Mouse (Mus musculus): ENCODE measurements around the gene Ddx19b. TPM values are rescaled to one million over a fixed set of nuclear protein-coding genes. Genes with fewer than 3 reads are reported as not detected.

Gene Ddx19b
- polyA plus RNA-seq, 1 experiment from 2014 or later = 4.4 TPM

DNA sequence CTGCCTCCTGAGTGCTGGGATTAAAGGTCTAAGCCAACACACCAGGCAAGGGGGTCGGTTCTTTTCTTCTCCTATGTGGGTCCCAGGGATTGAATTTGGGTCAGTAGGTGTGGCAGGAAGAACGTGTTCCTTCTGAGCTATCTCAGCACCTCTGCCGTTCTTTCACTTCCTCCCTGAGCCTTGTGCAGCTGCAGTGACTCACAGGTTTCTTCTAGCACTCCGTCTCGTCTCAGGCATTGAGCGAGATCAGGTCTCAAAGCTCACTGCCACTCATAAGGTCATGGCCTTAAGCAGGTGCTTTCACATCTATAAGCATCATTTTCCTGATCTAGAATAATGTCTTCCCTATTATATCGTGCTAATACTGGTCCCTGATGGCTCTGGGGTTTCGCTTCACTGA lies 76.8 kb downstream of the Ddx19b start:
- H3K4me2 ChIP-seq (ENCODE audit: low read length) = no peak overlapping the region
- no peak for TF ChIP-seq CTCF (IDR thresholded peaks at IDR 0.05; ENCODE audit: low read depth)
- 63% methylated on average over 8 of the region's 8 CpGs for WGBS
- no peak overlapping the region for H3K27ac ChIP-seq
- peaks cover 18% of the 10 kb centered on the region for H3K36me3 ChIP-seq (ENCODE audit: insufficient read depth, low read length)
- H3K27me3 ChIP-seq (ENCODE audit: insufficient read depth, low read length) = no peaks in the 10 kb centered on the region
- no peak overlapping the region for H3K4me3 ChIP-seq (replicated peaks; ENCODE audit: low read depth, low read length)
- no peak for ATAC-seq (replicated peaks; ENCODE audit: low FRiP score, low read depth)
- 0 out of 2 replicates have a peak, but pooled peaks cover 4% of the 10 kb centered on the region for H3K4me1 ChIP-seq (replicated peaks; ENCODE audit: insufficient read depth, low read length)
- no peak overlapping the region for H3K9ac ChIP-seq (ENCODE audit: low read depth, low read length)
- no peaks in the 10 kb centered on the region for H3K9me3 ChIP-seq (replicated peaks; ENCODE audit: low read length)
- DNase-seq (ENCODE audit: low spot score) = no peak

Small RNA genes lying within 50 kb of the gene (microRNA-seq; reads per million reads assigned to microRNA genes)
- gene Gm24103 (not detected), gene Mir3473d (not detected)

Other genes starting within 250 kb of the Ddx19b start
- 5.2 and 7.5 TPM in 2 replicates for gene Il34, start 225.8 kb downstream of the Ddx19b start, polyA plus RNA-seq (2015; fragmentation: Nextera tagmentation; extraction: Ambion mirVana)
- 47.2 and 57.3 TPM in 2 replicates for gene Cog4, start 185.2 kb downstream of the Ddx19b start, polyA plus RNA-seq (2015; fragmentation: Nextera tagmentation; extraction: Ambion mirVana)
- gene Sf3b3, start 185.0 kb downstream of the Ddx19b start, polyA plus RNA-seq (2015; fragmentation: Nextera tagmentation; extraction: Ambion mirVana) = 80.1 and 89.4 TPM in 2 replicates
- 10.1 and 10.7 TPM in 2 replicates for gene Fuk, start 129.3 kb downstream of the Ddx19b start, polyA plus RNA-seq (2015; fragmentation: Nextera tagmentation; extraction: Ambion mirVana)
- gene St3gal2, start 111.8 kb downstream of the Ddx19b start, polyA plus RNA-seq (2015; fragmentation: Nextera tagmentation; extraction: Ambion mirVana) = 15.1 and 17.2 TPM in 2 replicates
- gene Ddx19a, start 34.0 kb downstream of the Ddx19b start, polyA plus RNA-seq (2015; fragmentation: Nextera tagmentation; extraction: Ambion mirVana) = 13.3 and 13.7 TPM in 2 replicates
- gene Aars, start 1.4 kb upstream of the Ddx19b start, polyA plus RNA-seq (2015; fragmentation: Nextera tagmentation; extraction: Ambion mirVana) = 39.6 and 42.2 TPM in 2 replicates
- 29.8 and 37.6 TPM in 2 replicates for gene Exosc6, start 24.6 kb upstream of the Ddx19b start, polyA plus RNA-seq (2015; fragmentation: Nextera tagmentation; extraction: Ambion mirVana)
- 76.6 and 89.9 TPM in 2 replicates for gene Clec18a, start 60.7 kb upstream of the Ddx19b start, polyA plus RNA-seq (2015; fragmentation: Nextera tagmentation; extraction: Ambion mirVana)
- gene Pdpr, start 62.9 kb upstream of the Ddx19b start, polyA plus RNA-seq (2015; fragmentation: Nextera tagmentation; extraction: Ambion mirVana) = 8.5 and 9.7 TPM in 2 replicates
- 63.0 and 66.1 TPM in 2 replicates for gene Glg1, start 227.5 kb upstream of the Ddx19b start, polyA plus RNA-seq (2015; fragmentation: Nextera tagmentation; extraction: Ambion mirVana)